Mouse (Mus musculus): ENCODE data around the gene Aqp7.
"Not testable (repeated sequence)": the region's sequence is repeated elsewhere in the genome, so short reads cannot be mapped to it uniquely, and the experiment has no call there.

Gene Aqp7

DNA sequence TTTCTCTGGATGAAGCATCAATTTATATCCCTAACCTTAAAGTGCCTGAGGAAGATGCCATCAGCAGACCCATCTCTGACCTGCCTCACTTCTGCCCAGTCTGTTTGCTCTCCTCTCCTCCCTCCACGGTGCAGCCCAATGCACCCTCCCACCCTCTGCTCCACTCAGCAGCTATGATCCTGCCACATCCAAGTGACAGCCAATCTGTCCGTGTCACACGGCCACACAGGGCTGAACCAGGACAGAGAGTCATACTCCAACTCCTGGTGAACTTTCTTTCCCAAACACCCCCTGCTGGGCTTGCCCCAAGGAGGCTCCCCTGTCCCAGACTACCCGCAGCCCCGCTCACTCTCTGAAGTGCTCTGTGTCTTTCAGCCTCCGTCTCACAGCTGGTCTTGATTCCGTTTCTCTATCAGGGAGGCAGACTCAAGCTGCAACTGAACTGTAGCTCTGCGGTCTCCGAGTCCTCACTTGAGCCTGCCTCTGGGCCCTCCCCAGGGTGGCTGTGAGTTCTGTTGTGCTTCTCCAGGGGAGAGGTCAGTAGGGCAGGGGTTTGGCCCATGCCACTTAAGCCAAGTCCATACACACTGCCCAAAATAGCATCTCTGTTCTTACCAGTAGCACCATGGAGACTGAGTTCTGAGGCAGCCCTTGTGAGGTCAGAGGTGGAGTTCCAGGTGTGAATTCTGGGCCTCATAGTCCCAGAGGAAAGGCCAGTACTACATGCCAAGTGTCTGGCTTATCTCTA is at the start of gene Aqp7:
TSS of gene Aqp7 (minus strand) at position 616 of the 748 bp plus-strand sequence.
- DNase-seq: no peak

DNA sequence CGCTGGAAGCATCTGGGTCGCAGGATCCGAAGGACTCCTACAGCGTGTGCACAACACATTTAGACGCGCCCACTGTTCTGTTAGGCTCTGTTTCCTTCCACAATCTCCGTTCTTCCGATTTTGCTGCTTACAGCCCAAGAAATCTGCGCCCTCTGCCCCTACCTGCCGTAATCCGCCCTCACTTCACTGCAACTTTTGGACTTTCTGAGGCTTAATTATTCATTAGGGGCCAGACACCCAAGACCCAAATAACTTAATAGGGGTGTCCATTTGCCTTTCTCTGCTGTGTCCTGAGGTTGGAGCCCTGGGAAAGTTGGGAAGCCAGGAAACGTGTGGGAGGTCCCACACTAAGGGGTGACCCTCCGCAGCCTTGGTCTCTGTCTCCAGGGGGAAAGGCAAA is 49.4 kb upstream of the Aqp7 start:
- no peak for DNase-seq

DNA sequence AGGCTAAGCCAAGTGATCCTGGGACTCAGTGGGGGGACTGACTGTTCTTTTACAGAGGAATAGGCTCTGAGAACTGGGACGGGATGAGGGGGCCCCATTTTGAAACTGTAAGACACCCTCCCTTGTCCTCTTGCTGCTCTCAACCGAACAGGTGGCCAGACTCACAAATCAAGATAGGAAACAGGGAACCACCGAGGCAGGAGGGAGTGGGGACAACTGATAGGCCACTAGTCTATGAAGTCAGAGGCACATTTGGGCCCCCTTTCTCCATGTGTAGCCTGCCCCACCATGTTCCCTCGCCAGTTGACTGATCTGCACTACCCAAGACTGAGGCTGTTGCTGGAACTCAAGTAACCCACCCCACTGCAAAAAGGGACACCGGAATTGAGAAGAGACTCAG is 48.9 kb upstream of the Aqp7 start:
- DNase-seq: no peak

DNA sequence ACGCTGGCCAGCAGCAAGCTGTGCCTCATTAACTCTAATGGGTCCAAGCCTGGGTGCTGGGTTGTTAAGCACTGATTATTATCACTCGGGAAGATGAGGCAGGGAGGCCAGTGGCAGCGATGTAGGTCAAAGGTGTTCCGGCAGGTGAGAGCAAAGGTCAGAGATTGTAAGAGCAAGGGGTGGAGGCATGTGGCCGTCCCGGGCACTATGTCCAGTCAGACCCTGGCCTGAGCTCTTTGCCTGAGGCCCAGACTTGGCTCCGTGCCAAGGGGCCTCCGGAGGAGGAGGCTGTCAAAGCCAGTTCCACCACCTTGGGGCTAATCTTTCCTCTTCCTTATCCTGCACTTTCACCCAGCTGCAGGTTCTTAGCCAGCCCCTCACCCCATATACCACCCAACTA is 48.2 kb upstream of the Aqp7 start:
- DNase-seq: no peak

DNA sequence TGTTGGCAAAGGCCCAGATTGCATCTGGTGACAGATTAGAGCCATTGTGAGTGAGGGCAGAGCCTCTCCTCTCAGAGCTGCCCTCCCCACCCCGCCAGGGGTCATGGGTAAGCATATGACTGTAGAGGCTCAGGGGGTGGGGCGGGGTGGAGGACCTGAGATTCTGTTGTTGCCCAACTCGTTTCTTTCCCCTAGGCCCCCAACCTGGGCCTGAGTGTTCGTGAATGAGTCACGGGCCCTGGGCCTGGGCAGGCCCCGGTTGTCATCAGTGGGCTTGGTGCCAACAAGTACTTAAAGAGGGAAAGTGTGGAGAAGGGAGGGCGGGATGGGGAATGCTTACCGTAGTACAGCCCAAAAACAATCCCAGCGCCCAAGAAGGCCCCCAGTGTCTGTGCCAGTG is 46.4 kb upstream of the Aqp7 start:
- DNase-seq: no peak

DNA sequence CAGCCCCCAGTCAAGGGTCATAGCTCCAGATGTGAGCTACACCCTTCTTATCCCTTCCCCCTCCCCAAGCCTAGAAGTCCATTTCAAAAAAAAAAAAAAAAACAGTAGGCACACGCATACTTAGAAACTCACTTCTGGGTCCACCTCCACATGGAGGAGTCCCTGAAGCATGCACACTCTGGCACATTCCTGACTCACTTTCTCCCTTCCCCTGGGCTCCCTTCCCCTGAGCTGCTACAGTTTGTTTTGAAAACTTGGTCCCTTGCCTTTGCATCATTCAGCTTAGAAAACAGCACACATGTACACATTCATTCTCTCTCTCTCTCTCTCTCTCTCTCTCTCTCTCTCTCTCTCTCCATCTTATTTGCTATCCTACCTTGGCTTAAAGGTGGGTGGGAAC is 45.0 kb upstream of the Aqp7 start:
- no peak for DNase-seq

DNA sequence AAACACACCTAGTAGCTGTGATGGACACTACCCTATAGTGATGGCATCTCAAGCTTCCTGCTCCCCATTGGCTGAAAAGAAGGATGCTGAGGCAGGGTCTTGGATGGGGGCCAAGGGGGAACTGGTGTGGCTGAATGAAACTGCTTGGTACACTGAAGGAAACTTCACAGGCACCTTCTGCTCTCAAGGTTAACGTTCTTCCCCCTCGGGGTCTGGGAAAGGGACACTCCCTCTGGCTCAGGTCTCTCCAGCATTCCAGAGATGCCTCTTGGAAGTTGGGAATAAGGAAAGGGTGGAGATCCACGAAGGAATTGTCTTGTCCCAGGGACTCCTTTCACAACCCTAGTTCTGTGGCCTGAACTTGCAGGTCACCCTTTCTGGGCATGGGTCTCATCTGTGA is 43.5 kb upstream of the Aqp7 start:
- DNase-seq: no peak

DNA sequence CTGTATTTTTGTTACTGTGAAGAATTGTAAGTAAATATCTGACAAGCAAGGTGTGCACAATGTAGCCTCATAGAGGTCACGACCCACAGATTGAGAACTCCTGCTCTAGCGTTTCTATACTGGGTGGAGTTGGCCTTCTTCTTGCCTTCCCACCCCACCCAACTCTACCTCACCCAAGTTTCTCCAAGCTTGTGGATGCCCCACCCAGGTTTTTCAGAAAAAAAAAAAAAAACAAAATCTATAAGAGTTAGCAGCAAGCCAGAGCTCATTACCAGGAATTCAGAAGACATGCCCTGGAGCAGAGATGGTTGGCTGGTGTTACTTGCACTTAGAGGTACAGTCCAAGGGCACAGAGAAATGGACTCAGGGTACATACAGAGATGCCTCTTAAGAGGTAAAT is 41.8 kb upstream of the Aqp7 start:
- DNase-seq: no peak

DNA sequence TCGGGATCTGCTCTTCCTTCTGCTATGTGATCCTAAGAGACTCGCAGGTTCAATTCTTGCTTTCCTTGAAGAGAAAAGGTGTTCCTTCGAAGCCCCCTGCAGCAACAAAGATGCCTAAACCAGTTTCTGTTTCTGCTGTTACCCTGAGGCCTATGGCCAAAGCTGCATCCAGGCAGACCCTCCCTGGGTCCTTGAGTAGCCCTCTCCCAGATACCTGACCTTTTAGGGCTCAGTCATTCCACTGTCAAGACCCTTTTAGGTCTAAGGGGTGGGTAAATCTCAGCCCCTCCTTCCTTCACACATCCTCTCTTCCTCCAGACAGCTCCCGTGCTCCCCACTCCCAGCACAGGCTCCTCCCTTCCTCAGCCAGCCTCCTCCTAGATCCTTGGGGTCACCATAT is 41.2 kb upstream of the Aqp7 start:
- DNase-seq: no peak

DNA sequence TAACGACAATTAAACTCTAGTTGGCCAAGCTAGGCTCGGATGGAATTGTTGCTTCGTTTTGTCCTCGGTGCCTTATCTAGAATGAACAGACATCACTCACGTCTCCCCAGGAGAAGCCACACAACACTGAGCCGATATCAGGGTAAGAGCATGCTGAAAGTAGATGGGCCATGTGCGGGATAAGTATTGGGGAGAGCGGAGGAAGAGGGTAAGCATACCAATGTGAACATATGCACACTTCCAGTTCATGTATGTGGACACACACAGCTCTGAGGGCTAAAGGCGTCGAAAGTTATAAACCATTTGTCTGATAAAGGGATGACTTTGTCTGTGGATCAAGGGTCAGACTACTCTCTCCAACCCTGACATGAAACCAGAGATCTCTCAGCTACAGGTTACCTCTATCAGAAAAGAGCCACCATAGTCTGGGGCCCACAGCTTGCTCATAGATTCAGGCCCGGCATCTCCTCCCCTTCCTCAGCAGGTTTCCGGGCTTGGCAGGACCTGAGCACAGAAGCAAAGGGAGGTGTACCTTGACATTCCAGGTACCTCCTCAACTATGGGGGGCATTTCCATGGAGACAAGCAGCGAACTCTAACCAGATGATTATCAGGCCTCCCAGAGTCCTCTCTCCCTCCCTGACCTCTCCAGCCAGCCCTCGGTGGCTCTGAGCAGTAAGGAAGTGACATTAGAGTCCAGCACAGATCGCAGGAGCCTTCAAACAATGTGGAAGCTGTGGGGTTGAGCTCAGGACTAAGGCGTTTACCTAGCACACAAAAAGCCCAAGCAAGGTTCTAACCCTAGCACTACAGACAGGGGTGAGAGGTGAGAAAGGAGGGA is 39.7 kb upstream of the Aqp7 start:
- no peak for DNase-seq

DNA sequence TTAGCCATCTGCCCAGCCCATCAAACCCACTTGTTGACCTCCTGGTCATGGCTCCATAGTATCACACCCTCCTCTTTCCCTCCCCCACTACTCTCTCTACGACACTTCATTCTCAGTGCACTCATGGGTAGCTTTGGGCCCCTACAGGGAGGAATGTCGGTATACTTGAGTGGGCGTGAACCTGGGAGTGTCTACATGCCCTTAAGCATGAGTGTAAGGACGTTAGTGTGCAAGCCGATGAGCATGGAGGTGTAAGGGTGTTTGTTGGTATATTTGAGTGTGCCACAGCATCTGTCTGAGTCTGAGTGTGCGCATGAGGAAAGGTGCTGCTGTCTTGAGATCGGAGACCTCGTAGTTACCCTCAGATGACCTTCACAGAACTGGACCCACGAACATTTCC is 39.0 kb upstream of the Aqp7 start:
- no peak for DNase-seq

DNA sequence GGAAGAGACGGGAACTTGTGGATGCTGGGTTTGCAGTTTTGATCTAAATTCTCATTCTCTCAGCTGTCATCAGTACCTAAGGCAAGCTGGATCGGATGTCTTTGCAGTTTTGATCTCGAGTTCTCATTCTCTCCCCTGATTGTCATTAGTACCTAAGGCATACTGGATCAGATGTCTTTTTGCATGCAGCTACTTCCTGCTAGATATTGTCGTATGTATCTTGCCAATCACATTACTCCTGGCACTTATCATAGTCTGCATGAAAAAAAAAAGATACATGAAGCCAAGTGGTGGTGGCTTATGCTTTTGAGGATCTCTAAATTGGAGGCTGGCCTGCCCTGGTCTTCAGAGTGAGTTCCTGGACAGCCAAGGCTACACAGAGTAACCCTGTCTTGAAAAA is 36.9 kb upstream of the Aqp7 start:
- no peak for DNase-seq

DNA sequence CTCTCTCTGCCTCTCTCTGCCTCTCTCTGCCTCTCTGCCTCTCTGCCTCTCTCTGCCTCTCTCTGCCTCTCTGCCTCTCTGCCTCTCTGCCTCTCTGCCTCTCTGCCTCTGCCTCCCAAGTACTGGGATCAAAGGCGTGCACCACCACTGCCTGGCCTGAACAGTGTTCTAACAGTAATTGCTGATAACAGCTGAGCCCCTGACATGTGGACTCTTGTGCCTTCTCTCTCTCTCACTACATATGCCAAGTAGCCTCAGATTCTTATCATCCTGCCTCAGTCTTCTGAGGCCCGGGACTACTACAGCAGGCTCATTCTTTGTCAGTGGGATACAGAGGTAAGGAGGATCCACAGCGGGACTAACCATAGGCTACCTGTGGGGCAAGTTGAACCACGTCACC is 34.9 kb upstream of the Aqp7 start:
- not testable (repeated sequence) for DNase-seq

DNA sequence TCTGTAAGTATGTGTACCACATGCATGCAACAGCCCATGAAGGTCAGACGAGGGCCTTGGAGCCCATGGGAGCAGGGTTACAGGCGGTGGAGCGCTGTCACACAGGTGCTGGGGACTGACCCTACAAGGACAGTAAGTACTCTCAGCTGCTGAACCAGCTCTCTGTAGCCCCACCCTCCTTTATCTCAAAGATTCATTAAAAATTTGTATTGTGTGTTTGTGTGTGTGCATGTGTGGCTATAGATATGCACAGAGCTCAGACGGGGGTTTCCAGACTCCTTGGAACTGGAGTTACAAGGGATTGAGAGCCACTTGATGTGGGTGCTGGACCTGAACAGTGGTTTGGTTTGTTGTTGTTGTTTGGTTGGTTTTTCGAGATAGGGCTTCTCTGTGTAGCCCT is 33.8 kb upstream of the Aqp7 start:
- DNase-seq: no peak

DNA sequence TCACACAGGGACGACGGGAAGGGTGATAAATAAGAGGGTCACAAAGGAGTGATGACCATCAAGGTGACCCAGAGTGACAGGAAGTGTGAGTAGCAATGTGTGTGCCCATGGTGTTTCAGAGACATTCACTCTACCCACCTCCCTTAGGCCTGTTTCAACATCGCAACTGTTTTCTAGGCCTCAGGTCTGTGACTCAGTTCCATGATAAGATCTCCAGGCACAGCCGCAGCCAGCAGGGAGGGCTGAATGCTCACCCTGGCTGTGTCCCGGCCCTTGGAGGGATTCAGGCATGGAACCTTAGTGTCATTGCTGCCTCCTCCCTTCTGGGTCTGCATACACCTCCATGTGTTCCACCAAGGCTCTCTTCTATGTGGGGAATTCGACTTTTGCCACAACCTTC is 30.8 kb upstream of the Aqp7 start:
- no peak for DNase-seq

DNA sequence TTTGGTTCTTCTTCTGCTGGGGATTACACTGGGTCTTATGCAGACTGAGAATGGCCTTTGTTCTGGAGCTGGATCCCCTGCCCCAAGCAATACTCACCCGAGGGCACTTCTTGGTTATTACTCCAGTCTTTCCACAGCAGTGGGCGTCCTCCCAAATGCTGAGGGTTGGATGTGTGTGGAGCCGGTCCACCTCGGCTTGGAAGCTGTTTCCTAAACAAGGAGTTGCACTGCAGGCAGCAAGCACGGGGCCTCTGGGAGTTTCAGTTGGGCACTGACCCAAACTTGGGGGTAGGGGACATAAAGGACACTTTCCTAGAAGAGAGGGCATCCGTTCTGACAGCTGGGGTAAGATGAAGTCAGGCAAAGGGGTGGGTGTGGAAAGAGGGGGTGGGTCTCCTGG is 26.5 kb upstream of the Aqp7 start:
- no peak for DNase-seq

DNA sequence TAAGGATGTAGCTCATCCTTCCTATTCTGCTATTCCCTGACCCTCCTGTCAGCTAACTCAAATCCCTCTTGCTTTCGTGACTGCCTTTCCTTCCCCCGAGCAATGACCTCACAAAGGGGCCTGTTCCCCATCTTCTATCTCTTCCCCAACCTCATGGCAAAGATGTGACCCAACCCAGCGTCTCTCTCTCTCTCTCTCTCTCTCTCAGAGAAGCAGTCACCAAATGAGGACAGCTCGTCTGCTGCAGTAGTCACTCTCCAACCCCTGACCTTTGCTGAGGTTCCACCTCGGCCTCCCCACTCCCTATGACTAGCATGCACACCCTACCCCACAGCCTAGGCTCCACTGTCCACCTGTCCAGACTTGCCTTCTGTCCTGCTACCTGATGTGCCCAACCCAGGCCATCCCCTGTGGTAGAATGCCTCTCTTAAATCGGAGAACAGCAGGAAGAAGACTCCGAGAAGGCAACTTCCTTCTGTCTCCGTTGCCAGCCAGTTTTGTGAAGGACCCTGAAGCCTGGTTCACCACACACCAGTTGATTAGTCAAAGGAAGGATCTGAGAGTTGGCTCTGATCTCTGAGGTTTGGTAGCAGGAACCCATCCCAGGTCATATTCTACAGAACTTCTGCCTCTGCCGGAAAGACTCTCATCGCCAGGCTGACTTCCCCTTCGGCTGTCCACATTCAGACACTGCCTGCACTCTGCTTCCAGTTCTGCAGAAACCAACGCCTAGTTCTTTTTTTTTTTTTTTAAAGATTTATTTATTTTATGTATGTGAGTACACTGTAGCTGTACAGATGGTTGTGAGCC is 25.3 kb upstream of the Aqp7 start:
- no peak for DNase-seq

DNA sequence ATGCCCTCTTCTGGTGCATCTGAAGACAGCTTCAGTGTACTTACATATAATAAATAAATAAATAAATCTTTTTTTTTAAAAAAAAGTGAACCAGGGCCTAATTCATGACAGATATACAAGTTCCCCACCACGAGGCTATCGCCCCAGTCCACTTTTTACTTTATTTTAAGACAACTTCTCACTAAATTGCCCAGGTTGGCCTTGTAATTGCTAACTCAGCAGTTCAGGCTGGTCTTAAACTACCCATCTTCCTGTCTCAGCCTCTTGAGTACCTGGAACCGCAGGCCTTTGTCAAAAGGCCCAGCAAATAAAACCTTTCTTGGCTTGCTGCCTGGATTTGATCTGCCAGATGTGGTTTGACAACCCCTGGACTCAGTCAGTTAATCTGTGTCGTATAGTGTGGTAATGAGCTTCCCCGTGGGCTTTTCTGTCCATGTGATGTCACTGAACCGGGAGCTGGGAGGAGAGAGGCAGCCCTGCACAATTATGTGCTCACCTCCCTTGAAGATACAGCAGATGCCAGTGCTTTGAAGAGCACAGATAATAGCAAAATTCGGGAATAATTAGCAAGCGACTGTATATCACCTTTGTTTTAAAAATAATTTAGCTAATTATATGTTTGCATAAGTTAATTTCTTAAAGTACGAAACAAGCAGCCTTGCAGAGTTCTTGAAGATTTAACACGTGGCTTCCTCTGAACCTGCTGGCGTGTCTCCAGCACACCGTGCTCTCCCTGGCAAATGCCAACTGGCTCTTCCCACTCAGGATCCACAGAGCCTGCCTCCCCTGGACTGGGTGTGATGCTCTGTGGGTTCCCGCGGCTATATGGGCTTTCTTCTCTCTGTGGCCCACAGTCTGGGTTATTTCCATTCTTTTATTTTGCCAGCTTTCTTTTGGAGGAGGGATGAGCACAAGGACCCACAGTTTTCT is 23.8 kb upstream of the Aqp7 start:
- DNase-seq: no peak

DNA sequence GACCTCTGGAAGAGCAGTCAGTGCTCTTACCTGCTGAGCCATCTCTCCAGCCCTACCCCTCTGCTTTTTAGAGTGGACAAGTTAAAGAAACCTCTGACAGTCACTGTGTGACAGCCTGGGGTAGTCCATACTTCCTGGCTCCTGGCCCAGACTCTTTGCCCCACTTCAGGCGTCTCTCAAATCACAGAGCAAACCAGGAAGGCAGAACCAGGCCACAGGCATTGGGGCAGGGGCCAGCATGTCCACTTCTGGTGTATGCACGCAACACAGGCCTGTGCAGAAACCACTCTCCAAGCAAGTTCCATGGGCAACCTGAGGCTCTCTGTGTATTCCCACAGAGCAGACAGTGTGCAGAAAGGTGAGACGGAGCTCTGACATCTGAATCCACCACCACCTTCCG is 17.3 kb upstream of the Aqp7 start:
- no peak for DNase-seq

DNA sequence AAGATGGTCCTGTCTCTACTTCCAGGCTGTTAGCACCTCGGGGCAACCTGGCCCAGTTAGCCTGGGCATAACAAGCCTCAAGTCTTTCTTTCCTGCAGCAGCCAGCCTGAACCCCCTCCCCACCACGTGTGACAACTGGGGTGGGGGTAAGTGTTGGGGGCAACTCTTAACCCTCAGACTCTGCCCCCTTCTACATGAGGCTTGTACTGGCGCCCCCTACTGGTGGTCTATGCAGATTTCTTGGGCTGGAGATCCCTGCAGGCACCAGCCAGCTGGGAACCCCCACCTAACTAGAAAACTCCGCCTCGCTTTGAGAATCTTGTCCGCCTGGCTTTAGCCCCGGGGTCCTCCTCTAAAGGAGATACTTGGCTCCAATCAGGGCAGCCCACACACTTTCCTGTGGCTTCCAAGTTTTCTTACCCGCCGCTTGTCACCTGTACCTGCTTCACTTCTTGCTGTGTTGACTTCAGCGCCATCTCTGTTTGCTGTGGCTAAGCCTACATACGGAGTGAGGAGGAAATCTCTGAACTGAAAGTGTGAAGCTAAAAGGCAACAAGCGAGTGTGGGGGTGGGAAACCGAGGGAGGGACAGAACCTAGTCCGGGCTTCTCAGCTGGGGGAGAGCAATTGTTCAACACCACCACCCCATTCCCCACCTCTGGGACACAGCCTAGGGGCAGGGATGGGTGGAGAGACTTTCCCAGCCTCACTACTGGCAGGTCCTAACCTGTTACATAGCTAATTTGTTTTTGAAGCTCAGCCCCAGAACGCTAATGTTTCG is 16.1 kb upstream of the Aqp7 start:
- peak; percentile 35 to 44 for DNase-seq

DNA sequence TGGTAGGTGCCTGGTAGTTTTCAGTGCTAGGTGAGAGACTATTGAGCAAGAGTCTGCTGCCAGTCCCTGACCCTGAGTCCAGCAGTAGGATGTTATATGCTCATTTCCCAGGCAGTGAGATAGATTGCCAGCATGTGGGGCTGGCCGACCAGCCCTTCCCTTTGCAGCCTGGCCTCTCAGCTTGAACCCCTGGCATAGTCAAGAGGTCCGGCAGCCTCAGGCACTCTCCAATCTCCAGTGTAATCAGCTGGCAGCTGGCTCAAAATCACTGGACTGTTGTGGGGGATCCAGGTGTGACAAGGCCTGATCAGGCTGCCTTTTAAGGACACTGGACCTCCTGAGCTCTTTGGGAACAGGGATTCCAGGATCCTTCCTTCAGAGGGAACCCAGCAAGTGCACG is 15.4 kb upstream of the Aqp7 start:
- DNase-seq: no peak

DNA sequence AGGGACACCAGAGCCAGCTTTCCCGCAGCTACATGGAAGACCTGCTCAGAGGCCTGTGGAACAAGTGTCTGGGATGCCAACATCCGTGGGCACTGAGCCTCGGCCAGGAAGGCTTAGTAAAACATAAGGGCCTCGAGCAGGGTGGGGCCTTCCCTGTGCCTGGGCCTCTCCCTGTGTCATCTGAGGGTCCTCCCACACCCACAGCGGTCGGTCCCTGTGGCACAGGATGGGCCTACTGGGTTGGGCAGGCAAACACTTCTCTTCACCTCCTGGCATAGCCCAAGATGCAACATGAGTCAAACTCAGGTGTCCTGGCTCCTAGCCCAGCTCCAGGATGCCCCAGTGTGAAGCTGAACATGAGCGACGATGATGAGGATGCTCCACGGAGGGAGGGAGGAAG is 9.4 kb upstream of the Aqp7 start:
- no peak for DNase-seq
